Mouse (Mus musculus) MEL (cell line): ENCODE measurements around the gene Tfdp2. TPM values are rescaled to one million over a fixed set of nuclear protein-coding genes. Genes with fewer than 3 reads are reported as not detected.

Experiments used
- DNase-seq: peaks from one replicate; pipeline ENCODE4 v3.0.0; 2011; ENCODE audit warnings: low read depth, low spot score
- H3K27ac ChIP-seq: 2 replicates; pipeline ENCODE4 v1.5.1; 2012; ENCODE audit warnings: low read depth, mild to moderate bottlenecking, control low read depth, low read length, moderate library complexity; ENCODE audit not compliant: control insufficient read depth
- H3K27me3 ChIP-seq, 2 experiments: fragments of 150-350 bp in 1 of 2; sonication (generic) in 1 of 2; 2 replicates each; pipeline ENCODE4 v1.6.1; 2012; ENCODE audit warnings: low read length in 2 of 2, mild to moderate bottlenecking in 2 of 2, improper control_type of control experiment in 1 of 2, moderate library complexity in 1 of 2; ENCODE audit not compliant: insufficient read depth in 2 of 2, control insufficient read depth in 1 of 2
- H3K36me3 ChIP-seq, 2 experiments: 2 replicates each; pipeline ENCODE4 v1.6.1; 2012 to 2014; ENCODE audit warnings: low read length in 2 of 2, improper control_type of control experiment in 1 of 2, inconsistent platforms in 1 of 2, mild to moderate bottlenecking in 1 of 2; ENCODE audit not compliant: insufficient read depth in 2 of 2, control insufficient read depth in 1 of 2
- H3K4me1 ChIP-seq, 2 experiments: fragments of 150-350 bp in 1 of 2; sonication (generic) in 1 of 2; 2 replicates each; pipeline ENCODE4 v1.6.1; 2012; ENCODE audit warnings: low read length in 2 of 2, improper control_type of control experiment in 1 of 2, mild to moderate bottlenecking in 1 of 2; ENCODE audit not compliant: insufficient read depth in 2 of 2, control insufficient read depth in 1 of 2
- H3K4me3 ChIP-seq, 2 experiments: fragments of 150-350 bp in 1 of 2; sonication (generic) in 1 of 2; 2 replicates each; pipeline ENCODE4 v1.5.1; 2012; ENCODE audit warnings: low read depth in 2 of 2, low read length in 2 of 2, mild to moderate bottlenecking in 2 of 2, moderate library complexity in 2 of 2, control low read depth in 1 of 2, improper control_type of control experiment in 1 of 2; ENCODE audit not compliant: control insufficient read depth in 1 of 2, insufficient read depth in 1 of 2
- H3K79me2 ChIP-seq: 2 replicates; pipeline ENCODE4 v1.6.1; 2012; ENCODE audit warnings: mild to moderate bottlenecking, low read length, moderate library complexity; ENCODE audit not compliant: control insufficient read depth, poor library complexity, insufficient read depth
- H3K9ac ChIP-seq: 2 replicates; pipeline ENCODE4 v1.6.1; 2012; ENCODE audit warnings: low read depth, mild to moderate bottlenecking, control low read depth, low read length, moderate library complexity; ENCODE audit not compliant: control insufficient read depth, poor library complexity, severe bottlenecking
- H3K9me3 ChIP-seq: fragments of 150-350 bp; sonication (generic); replicated peaks from 2 replicates; pipeline ENCODE4 v1.6.1; 2012; ENCODE audit warnings: mild to moderate bottlenecking, low read length, improper control_type of control experiment, moderate library complexity; ENCODE audit not compliant: insufficient read depth
- BHLHE40 ChIP-seq: IDR thresholded peaks from 2 replicates; pipeline ENCODE4 v1.6.1; 2012; ENCODE audit warnings: low read depth, mild to moderate bottlenecking, inconsistent platforms, low read length, improper control_type of control experiment, borderline replicate concordance
- E2F4 ChIP-seq: IDR thresholded peaks from 2 replicates; pipeline ENCODE4 v1.6.1; 2011; ENCODE audit warnings: low read depth, low read length, improper control_type of control experiment, borderline replicate concordance
- GATA1 ChIP-seq: IDR thresholded peaks from 2 replicates; pipeline ENCODE4 v1.6.1; 2011; ENCODE audit warnings: low read depth, low read length, improper control_type of control experiment
- HCFC1 ChIP-seq: IDR thresholded peaks from 2 replicates; pipeline ENCODE4 v1.6.1; 2012; ENCODE audit warnings: low read depth, mild to moderate bottlenecking, inconsistent platforms, low read length, improper control_type of control experiment, moderate library complexity
- MAX ChIP-seq: IDR thresholded peaks from 2 replicates; pipeline ENCODE4 v1.6.1; 2011; ENCODE audit warnings: low read length, improper control_type of control experiment
- MAZ ChIP-seq: IDR thresholded peaks from 2 replicates; pipeline ENCODE4 v1.6.1; 2012; ENCODE audit warnings: low read depth, mild to moderate bottlenecking, inconsistent platforms, low read length, improper control_type of control experiment
- MEF2A ChIP-seq: IDR thresholded peaks from 2 replicates; pipeline ENCODE4 v1.6.1; 2014; ENCODE audit warnings: low read depth, mild to moderate bottlenecking, inconsistent platforms, low read length, improper control_type of control experiment; ENCODE audit not compliant: poor library complexity, insufficient replicate concordance, severe bottlenecking; ENCODE audit errors: extremely low read depth
- MXI1 ChIP-seq: IDR thresholded peaks from 2 replicates; pipeline ENCODE4 v1.6.1; 2011; ENCODE audit warnings: mild to moderate bottlenecking, low read depth, low read length, improper control_type of control experiment
- RCOR1 ChIP-seq: IDR thresholded peaks from 2 replicates; pipeline ENCODE4 v1.6.1; 2012; ENCODE audit warnings: low read depth, mild to moderate bottlenecking, inconsistent platforms, low read length, improper control_type of control experiment
- TBP ChIP-seq: IDR thresholded peaks from 2 replicates; pipeline ENCODE4 v1.8.0; 2011; ENCODE audit warnings: low read depth, low read length, improper control_type of control experiment
- USF2 ChIP-seq, 2 experiments: IDR thresholded peaks; 2 replicates each; pipeline ENCODE4 v1.6.1; 2011 to 2012; ENCODE audit warnings: improper control_type of control experiment in 2 of 2, low read length in 2 of 2, borderline replicate concordance in 1 of 2, inconsistent platforms in 1 of 2, low read depth in 1 of 2, mild to moderate bottlenecking in 1 of 2; ENCODE audit not compliant: insufficient read depth in 1 of 2
- polyA plus RNA-seq, 2 experiments: library from polyadenylated mRNA; stranded (reverse) in 1 of 2; unstranded in 1 of 2; fragments of >175 nt in 1 of 2; fragments of >200 nt in 1 of 2; gene quantifications; 2 replicates each; pipeline versions ENCODE4 v1.2.1 to v1.2.4; 2012; ENCODE audit warnings: low replicate concordance in 2 of 2, low read depth in 1 of 2; ENCODE audit not compliant: insufficient read length in 2 of 2, insufficient read depth in 1 of 2, missing spikeins in 1 of 2
- total RNA-seq: library from RNA; depleted of rRNA; stranded (reverse); fragments of 300-350 nt; gene quantifications from 2 replicates; pipeline ENCODE4 v1.2.3, GENCODE M21; 2012

The Tfdp2 gene
- total and polyA plus RNA-seq, 3 experiments, result 7.7 to 15.4 TPM; not detected in 1

- no peak for TF ChIP-seq BHLHE40
- TF ChIP-seq MXI1, result no peak
- no peak for TF ChIP-seq HCFC1
- 0 out of 2 replicates have a peak, but pooled peaks have one; percentile 19 for TF ChIP-seq GATA1
Measured at GRCm38 (mm10) chr9:96241134-96242097, 45.3 kb downstream of the Tfdp2 start (continued).

- Histone ChIP-seq H3K9me3 (no peaks in the 10 kb centered on the region), H3K79me2 (no peaks in the 10 kb centered on the region), H3K27me3 (no peaks in the 10 kb centered on the region), H3K4me1 (peaks cover 5 to 12% of the 10 kb centered on the region in 2 experiments; a peak in 3 of 4 replicates)
- TF ChIP-seq MEF2A, result no peak
- TF ChIP-seq, all 39 proteins: peak for 0
- Histone ChIP-seq H3K27ac (no peak overlapping the region), H3K4me3 (no peak overlapping the region), H3K9ac (no peak overlapping the region), H3K36me3 (peaks cover 0 to 5% of the 10 kb centered on the region in 2 experiments; a peak in 2 of 4 replicates)
- DNase-seq, result no peak
Measured at GRCm38 (mm10) chr9:96243915-96244314, 47.8 kb downstream of the Tfdp2 start.

- Histone ChIP-seq H3K4me3 (no peak overlapping the region), H3K4me1 (peaks cover 0 to 1% of the 10 kb centered on the region in 2 experiments; a peak in 1 of 4 replicates), H3K9ac (no peak overlapping the region), H3K27me3 (no peaks in the 10 kb centered on the region), H3K9me3 (no peaks in the 10 kb centered on the region), H3K27ac (no peak overlapping the region), H3K36me3 (peaks cover 0 to 3% of the 10 kb centered on the region in 2 experiments; a peak in 1 of 4 replicates), H3K79me2 (no peaks in the 10 kb centered on the region)
- no peak for DNase-seq
- TF ChIP-seq MAX, result no peak
- TF ChIP-seq MXI1, result no peak
- no peak for TF ChIP-seq MAZ
- no peak for TF ChIP-seq USF2 (IDR thresholded peaks at IDR 0.05; ENCODE audit: borderline replicate concordance in 1 of 2, insufficient read depth in 1 of 2, low read depth in 1 of 2, low read length in 2 of 2)
- TF ChIP-seq TBP, result no peak
- no peak for TF ChIP-seq E2F4
- no peak for TF ChIP-seq RCOR1
Measured at GRCm38 (mm10) chr9:96254812-96255211, 58.7 kb downstream of the Tfdp2 start.
